Mouse (Mus musculus) forebrain, embryonic 16.5 days (tissue): ENCODE measurements around the gene Pcdh19. TPM values are rescaled to one million over a fixed set of nuclear protein-coding genes. Genes with fewer than 3 reads are reported as not detected.
A peak's percentile ranks its signal among the peaks of the same experiment; 100 is the strongest.

Source experiments
- ATAC-seq: fragments of 200-750 bp; cut with Nextera tagmentation; 2 replicates; pipeline ENCODE4 v1.8.0; 2017; ENCODE audit warnings: mild to moderate bottlenecking, moderate library complexity
- H3K27ac ChIP-seq: fragments of 300-500 bp; sonication (generic); 2 replicates; pipeline ENCODE4 v1.5.1; 2014; ENCODE audit warnings: low read length, control low read depth
- H3K27me3 ChIP-seq: fragments of 300-500 bp; sonication (generic); replicated peaks from 2 replicates; pipeline ENCODE4 v1.6.1; 2014; ENCODE audit warnings: low read length; ENCODE audit not compliant: control insufficient read depth, insufficient read depth
- H3K36me3 ChIP-seq: fragments of 300-500 bp; sonication (generic); 2 replicates; pipeline ENCODE4 v1.6.1; 2014; ENCODE audit not compliant: control insufficient read depth, insufficient read depth
- H3K4me1 ChIP-seq: fragments of 300-500 bp; sonication (generic); replicated peaks from 2 replicates; pipeline ENCODE4 v1.6.1; 2014; ENCODE audit warnings: low read length; ENCODE audit not compliant: control insufficient read depth, insufficient read depth
- H3K4me2 ChIP-seq: fragments of 300-500 bp; sonication (generic); 2 replicates; pipeline ENCODE4 v1.6.1; 2014; ENCODE audit warnings: mild to moderate bottlenecking, low read length, control low read depth
- H3K4me3 ChIP-seq: fragments of 300-500 bp; sonication (generic); replicated peaks from 2 replicates; pipeline ENCODE4 v1.5.1; 2014; ENCODE audit warnings: mild to moderate bottlenecking, low read length, control low read depth
- H3K9ac ChIP-seq: fragments of 300-500 bp; sonication (generic); replicated peaks from 2 replicates; pipeline ENCODE4 v1.6.1; 2014; ENCODE audit warnings: low read depth, low read length, control low read depth
- H3K9me3 ChIP-seq: fragments of 300-500 bp; sonication (generic); 2 replicates; pipeline ENCODE4 v1.6.1; 2016; ENCODE audit warnings: low read length; ENCODE audit not compliant: control insufficient read depth
- WGBS: fragments of 180-500 bp; shearing (Covaris S2); extraction: QIAGEN DNeasy Blood & Tissue Kit; methylation state at CpG from one replicate; pipeline ENCODE4 v1.1.7; 2014; 5-methylcytosine and 5-hydroxymethylcytosine counted together
- polyA plus RNA-seq: library from polyadenylated mRNA; unstranded; fragments of >200 nt; fragmentation: Nextera tagmentation; extraction: Ambion mirVana; gene quantifications from 2 replicates; pipeline ENCODE4 v1.2.1, GENCODE M21; 2015

The Pcdh19 gene
- polyA plus RNA-seq, 1 experiment from 2014 or later, result 18.0 TPM

- peaks cover 5% of the 10 kb centered on the region; the same call in 1 of the 2 replicates for H3K4me1 ChIP-seq
- H3K4me2 ChIP-seq, result peak overlapping the region; percentile 29
- WGBS, result 41% methylated on average over 3 of the region's 3 CpGs
- no peaks in the 10 kb centered on the region for H3K9me3 ChIP-seq
- H3K36me3 ChIP-seq, result no peaks in the 10 kb centered on the region
- no peak overlapping the region for H3K27ac ChIP-seq
- no peaks in the 10 kb centered on the region for H3K27me3 ChIP-seq
- H3K4me3 ChIP-seq, result peak overlapping the region; percentile 59
- H3K9ac ChIP-seq, result no peak overlapping the region
- no peak for ATAC-seq
Observed at GRCm38 (mm10) chrX:133683961-133684360, 4.8 kb downstream of the Pcdh19 start.

GRCm38 (mm10) chrX:133675121-133675520, 13.7 kb downstream of the Pcdh19 start:
- Histone ChIP-seq H3K36me3 (no peaks in the 10 kb centered on the region), H3K4me3 (no peak overlapping the region), H3K4me2 (no peak overlapping the region), H3K27ac (no peak overlapping the region), H3K4me1 (no peaks in the 10 kb centered on the region), H3K9ac (no peak overlapping the region), H3K9me3 (no peaks in the 10 kb centered on the region), H3K27me3 (no peaks in the 10 kb centered on the region)
- 9% methylated on average over 2 of the region's 2 CpGs for WGBS
- ATAC-seq, result no peak

GRCm38 (mm10) chrX:133673796-133674195, 15.0 kb downstream of the Pcdh19 start:
- Histone ChIP-seq H3K4me2 (no peak overlapping the region), H3K4me3 (no peak overlapping the region), H3K27me3 (no peaks in the 10 kb centered on the region), H3K9me3 (no peaks in the 10 kb centered on the region), H3K27ac (no peak overlapping the region), H3K4me1 (no peaks in the 10 kb centered on the region), H3K9ac (no peak overlapping the region), H3K36me3 (no peaks in the 10 kb centered on the region)
- no peak for ATAC-seq
- 28% methylated on average over 3 of the region's 3 CpGs for WGBS

GRCm38 (mm10) chrX:133660111-133660510, 28.7 kb downstream of the Pcdh19 start:
- Histone ChIP-seq H3K4me1 (peaks cover 12% of the 10 kb centered on the region), H3K4me3 (no peak overlapping the region), H3K4me2 (no peak overlapping the region), H3K27ac (no peak overlapping the region), H3K36me3 (no peaks in the 10 kb centered on the region), H3K9me3 (no peaks in the 10 kb centered on the region), H3K9ac (no peak overlapping the region), H3K27me3 (no peaks in the 10 kb centered on the region; the same call in 1 of the 2 replicates)
- no peak for ATAC-seq
- WGBS, result 33% methylated on average over 5 of the region's 5 CpGs

- H3K27me3 ChIP-seq, result no peaks in the 10 kb centered on the region; the same call in 1 of the 2 replicates
- no peaks in the 10 kb centered on the region for H3K36me3 ChIP-seq
- ATAC-seq, result peak; percentile 9; the same call in 1 of the 2 replicates
- 23% methylated on average over 8 of the region's 9 CpGs for WGBS
- no peaks in the 10 kb centered on the region for H3K9me3 ChIP-seq
- no peak overlapping the region for H3K27ac ChIP-seq
- H3K4me1 ChIP-seq, result peaks cover 12% of the 10 kb centered on the region
- no peak overlapping the region for H3K9ac ChIP-seq
- H3K4me2 ChIP-seq, result peak overlapping the region; percentile 25
- no peak overlapping the region for H3K4me3 ChIP-seq
Observed at GRCm38 (mm10) chrX:133657308-133658302, 31.2 kb downstream of the Pcdh19 start.

GRCm38 (mm10) chrX:133655876-133656538, 32.8 kb downstream of the Pcdh19 start:
- ATAC-seq, result peak; percentile 72
- H3K4me2 ChIP-seq, result peak overlapping the region; percentile 9; the same call in 1 of the 2 replicates
- no peaks in the 10 kb centered on the region; the same call in 1 of the 2 replicates for H3K27me3 ChIP-seq
- H3K9me3 ChIP-seq, result no peaks in the 10 kb centered on the region
- 29% methylated on average over 11 of the region's 11 CpGs for WGBS
- H3K4me1 ChIP-seq, result peaks cover 12% of the 10 kb centered on the region
- H3K9ac ChIP-seq, result no peak overlapping the region
- no peak overlapping the region for H3K27ac ChIP-seq
- H3K4me3 ChIP-seq, result no peak overlapping the region
- no peaks in the 10 kb centered on the region for H3K36me3 ChIP-seq

GRCm38 (mm10) chrX:133655196-133655595, 33.6 kb downstream of the Pcdh19 start:
- 46% methylated on average over 4 of the region's 4 CpGs for whole genome bisulfite sequencing
- Histone ChIP-seq H3K9ac (no peak overlapping the region), H3K4me3 (no peak overlapping the region), H3K4me1 (peaks cover 12% of the 10 kb centered on the region), H3K27me3 (no peaks in the 10 kb centered on the region; the same call in 1 of the 2 replicates), H3K4me2 (no peak overlapping the region), H3K9me3 (no peaks in the 10 kb centered on the region), H3K27ac (no peak overlapping the region), H3K36me3 (no peaks in the 10 kb centered on the region)
- no peak for ATAC-seq

- Histone ChIP-seq H3K27ac (no peak overlapping the region), H3K4me2 (no peak overlapping the region), H3K4me3 (no peak overlapping the region), H3K9me3 (no peaks in the 10 kb centered on the region), H3K4me1 (peaks cover 9% of the 10 kb centered on the region), H3K36me3 (no peaks in the 10 kb centered on the region), H3K27me3 (no peaks in the 10 kb centered on the region; the same call in 1 of the 2 replicates), H3K9ac (no peak overlapping the region)
- no peak for ATAC-seq
- 16% methylated on average over 3 of the region's 3 CpGs for WGBS
Observed at GRCm38 (mm10) chrX:133653071-133653470, 35.7 kb downstream of the Pcdh19 start.

GRCm38 (mm10) chrX:133650379-133650778, 38.4 kb downstream of the Pcdh19 start:
- Histone ChIP-seq H3K36me3 (no peaks in the 10 kb centered on the region), H3K9ac (no peak overlapping the region), H3K4me1 (no peaks in the 10 kb centered on the region), H3K4me2 (no peak overlapping the region), H3K4me3 (no peak overlapping the region), H3K27ac (no peak overlapping the region), H3K9me3 (no peaks in the 10 kb centered on the region), H3K27me3 (no peaks in the 10 kb centered on the region)
- no peak for ATAC-seq
- WGBS, result 68% methylated on average over 3 of the region's 3 CpGs
